Mouse (Mus musculus) megakaryocyte-erythroid progenitor cell, adult 5 weeks (primary cell): ENCODE measurements around the gene Cacul1. TPM values are rescaled to one million over a fixed set of nuclear protein-coding genes. Genes with fewer than 3 reads are reported as not detected.

Experiments used
- polyA plus RNA-seq: library from polyadenylated mRNA; stranded (reverse); fragments of >175 nt; gene quantifications from 2 replicates; pipeline ENCODE4 v1.2.3, GENCODE M21; 2012

Cacul1 gene
- polyA plus RNA-seq: 72.7 and 84.0 TPM in 2 replicates

GRCm38 (mm10) chr19:60580582-60581339 lies at the start of gene Cacul1:
Cacul1 (minus strand) TSS chr19:60581025.

Other genes with a start within 250 kb of the Cacul1 start
- not detected in 2 replicates for gene Prlhr, start 112.7 kb downstream of the Cacul1 start, polyA plus RNA-seq
- 1.9 and 2.7 TPM in 2 replicates for gene Nanos1, start 175.0 kb upstream of the Cacul1 start, polyA plus RNA-seq
- gene Eif3a, start 209.6 kb upstream of the Cacul1 start, polyA plus RNA-seq: 71.8 and 111 TPM in 2 replicates
- gene Fam45a, start 230.6 kb upstream of the Cacul1 start, polyA plus RNA-seq: 3.4 and 3.6 TPM in 2 replicates